Comparison of ENCODE assay signal across 18 mouse cellular contexts in the genomic region with DNA sequence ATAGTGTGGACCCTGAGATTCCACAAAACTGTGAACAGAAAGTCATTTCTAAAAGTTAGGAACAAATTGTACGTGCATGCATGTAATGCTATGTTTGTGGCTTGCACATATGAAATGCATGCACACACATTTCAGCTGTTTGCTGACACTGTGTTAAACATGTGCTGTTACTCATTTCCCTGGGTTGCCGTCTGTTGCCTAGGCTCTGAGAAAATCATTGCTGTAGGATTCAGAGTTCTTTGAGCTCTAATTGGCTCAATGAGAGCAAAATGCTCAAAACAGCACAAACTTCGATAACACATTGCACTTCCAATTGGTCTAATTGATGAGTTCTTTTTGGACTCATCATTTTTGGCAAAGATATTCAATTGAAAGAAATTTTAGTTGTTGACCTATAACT. TPM values are rescaled to one million over a fixed set of nuclear protein-coding genes. Genes with fewer than 3 reads are reported as not detected.
DNase-seq lines count a peak whose midpoint lies in the region; ATAC-seq and TF ChIP-seq lines count a peak whose summit lies in the region.
"Had no signal": no experiment of that assay in that cellular context is flagged by ENCODE, and none has a peak within 500 bp of the region (broad histone marks: within the 10 kb centered on the region; RNA-seq: fewer than 3 reads in every experiment).

No protein-coding gene starts in this region.

- no peaks in the 10 kb centered on the region for H3K36me3 ChIP-seq in forebrain, embryonic 14.5 days (ENCODE audit: control insufficient read depth, insufficient read depth, low read length)
- no peaks in the 10 kb centered on the region for H3K36me3 ChIP-seq in forebrain, embryonic 12.5 days (replicated peaks)
- H3K36me3 ChIP-seq in thymus, adult 2 months (ENCODE audit: control insufficient read depth, insufficient read depth, low read length), result no peaks in the 10 kb centered on the region
- H3K36me3 ChIP-seq: embryonic facial prominence, embryonic 10.5 days; embryonic facial prominence, embryonic 13.5 days; G1E; heart, embryonic 13.5 days had no signal

- TF ChIP-seq POLR2A in thymus, adult 2 months (IDR thresholded peaks at IDR 0.05; ENCODE audit: control insufficient read depth, extremely low read depth, insufficient read depth, low read length, poor library complexity), result no peak

- H3K27me3 ChIP-seq in forebrain, embryonic 14.5 days (replicated peaks; ENCODE audit: control insufficient read depth, insufficient read depth, low read length), result no peaks in the 10 kb centered on the region
- no peaks in the 10 kb centered on the region for H3K27me3 ChIP-seq in forebrain, embryonic 12.5 days
- H3K27me3 ChIP-seq in thymus, adult 2 months (ENCODE audit: control insufficient read depth, insufficient read depth, low read length), result no peaks in the 10 kb centered on the region
- H3K27me3 ChIP-seq: CH12.LX; embryonic facial prominence, embryonic 13.5 days; heart, embryonic 13.5 days had no signal

- H3K4me2 ChIP-seq in forebrain, embryonic 14.5 days (ENCODE audit: low read length), result no peak overlapping the region
- no peak overlapping the region for H3K4me2 ChIP-seq in forebrain, embryonic 12.5 days
- H3K4me2 ChIP-seq: embryonic facial prominence, embryonic 13.5 days; heart, embryonic 13.5 days; hindbrain, embryonic 14.5 days had no signal

- H3K9ac ChIP-seq in forebrain, embryonic 14.5 days (ENCODE audit: low read length), result no peak overlapping the region
- H3K9ac ChIP-seq in forebrain, embryonic 12.5 days, result no peak overlapping the region
- H3K9ac ChIP-seq: embryonic facial prominence, embryonic 13.5 days; heart, embryonic 13.5 days; hindbrain, embryonic 14.5 days had no signal

- ATAC-seq in forebrain, embryonic 14.5 days, result peak; percentile 16; the same call in 1 of the 2 replicates
- ATAC-seq in forebrain, embryonic 12.5 days (ENCODE audit: low FRiP score), result no peak
- ATAC-seq: inflammation-experienced regulatory T-cells, adult 6 months; intestine, embryonic 16.5 days had no signal

- 63% methylated on average over 3 of the region's 3 CpGs for WGBS in forebrain, embryonic 14.5 days
- WGBS in forebrain, embryonic 12.5 days, result 67% methylated on average over 3 of the region's 3 CpGs
- 81% methylated on average over 3 of the region's 3 CpGs for WGBS in thymus, adult 2 months

- intact Hi-C loops in left cerebral cortex, postnatal 25 days (cut with DNase I), result loop anchor here (2.0 to 5.0 kb wide), 2 partner anchors 367 to 622 kb away; partner anchors contain the start of gene Ankrd50

- H3K4me3 ChIP-seq in forebrain, embryonic 14.5 days (ENCODE audit: low read depth, low read length), result no peak overlapping the region
- no peak overlapping the region for H3K4me3 ChIP-seq in forebrain, embryonic 12.5 days (replicated peaks)
- H3K4me3 ChIP-seq in thymus, adult 2 months (ENCODE audit: control insufficient read depth, insufficient read depth, low read length), result no peak overlapping the region
- H3K4me3 ChIP-seq: embryonic facial prominence, embryonic 10.5 days; embryonic facial prominence, embryonic 13.5 days; erythroblast, embryonic 14.5 days; heart, embryonic 13.5 days had no signal

- H3K4me1 ChIP-seq in forebrain, embryonic 14.5 days (ENCODE audit: control insufficient read depth, insufficient read depth, low read length), result no peaks in the 10 kb centered on the region
- 0 out of 2 replicates have a peak, but pooled peaks cover 5% of the 10 kb centered on the region for H3K4me1 ChIP-seq in forebrain, embryonic 12.5 days
- H3K4me1 ChIP-seq in thymus, adult 2 months (replicated peaks; ENCODE audit: control insufficient read depth, insufficient read depth, low read length), result peaks cover 23% of the 10 kb centered on the region

- no peaks in the 10 kb centered on the region for H3K9me3 ChIP-seq in forebrain, embryonic 14.5 days (replicated peaks; ENCODE audit: control insufficient read depth, low read length)
- H3K9me3 ChIP-seq in forebrain, embryonic 12.5 days, result no peaks in the 10 kb centered on the region
- H3K9me3 ChIP-seq: embryonic facial prominence, embryonic 10.5 days; embryonic facial prominence, embryonic 13.5 days; heart, embryonic 13.5 days had no signal

- DNase-seq in forebrain, embryonic 14.5 days (ENCODE audit: low spot score), result peak; percentile 32
- no peak for DNase-seq in thymus, adult 2 months
- DNase-seq in thymus, postnatal 0 days (ENCODE audit: low spot score), result no peak
- peak; percentile 7 for DNase-seq in forelimb bud, embryonic 11.5 days (ENCODE audit: low read depth, low spot score)
- DNase-seq in left cerebral cortex, postnatal 25 days (ENCODE audit: low spot score in 2 of 2), result no peak
- DNase-seq: B cell, adult 2 months; gastrocnemius, postnatal 25 days had no signal

- no peak overlapping the region for H3K27ac ChIP-seq in forebrain, embryonic 14.5 days (ENCODE audit: low read depth, low read length)
- no peak overlapping the region for H3K27ac ChIP-seq in forebrain, embryonic 12.5 days
- H3K27ac ChIP-seq in thymus, adult 2 months (ENCODE audit: control insufficient read depth, insufficient read depth, low read length), result peak overlapping the region; percentile 77
- H3K27ac ChIP-seq: embryonic facial prominence, embryonic 10.5 days; embryonic facial prominence, embryonic 13.5 days; heart, embryonic 13.5 days; hindbrain, embryonic 14.5 days; hindbrain, postnatal 0 days had no signal

- no peak for TF ChIP-seq CTCF in thymus, adult 2 months (IDR thresholded peaks at IDR 0.05; ENCODE audit: borderline replicate concordance, control insufficient read depth, extremely low read depth, insufficient read depth, low read length, poor library complexity)

RNA-seq across cellular contexts. Expression of gene Fat4, which starts 37.7 kb away (rescaled TPM):
- 10.0 and 11.8 TPM in 2 replicates for polyA plus RNA-seq in forebrain, embryonic 14.5 days (2014; fragmentation: Nextera tagmentation; extraction: Ambion mirVana)
- 14.2 and 15.6 TPM in 2 replicates for polyA plus RNA-seq in forebrain, embryonic 12.5 days (2016; fragmentation: Nextera tagmentation; extraction: Ambion mirVana)
- polyA plus RNA-seq in thymus, adult 2 months (2012; rRNA removed), result 0.94 and 1.1 TPM in 2 replicates
- 0.53 and 0.65 TPM in 2 replicates for polyA plus RNA-seq in thymus, postnatal 0 days (2015; fragmentation: Nextera tagmentation; extraction: Ambion mirVana)
- total RNA-seq in left cerebral cortex, postnatal 25 days (2021), result 10 to 100 TPM; 12.8 to 13.3 TPM
- total RNA-seq: CH12.LX had no signal
- polyA plus RNA-seq: erythroblast, embryonic 14.5 days; G1E had no signal

Comparison
In these comparisons a context has a peak if more than half of its experiments do, and no peak if none do; other contexts are left out.
1. DNase-seq: peak in forebrain, embryonic 14.5 days (single experiment) and forelimb bud, embryonic 11.5 days (single experiment); none in thymus, adult 2 months (single experiment), thymus, postnatal 0 days (single experiment) and left cerebral cortex, postnatal 25 days (0 of 2).